Mouse (Mus musculus) cerebellum, postnatal 10 days (tissue): ENCODE measurements at regions not wholly inside any gene's neighbourhood (a gene's known extent, or its start where the extent isn't known, plus 50 kb on each side); places are given as distances from the start of the nearest gene placed in this dataset.

ENCODE experiments used
- DNase-seq, 2 experiments: peaks; one replicate each; pipeline ENCODE4 v3.0.0; 2021; ENCODE audit warnings: mixed read lengths in 2 of 2

- peak; percentile 89 to 90 for DNase-seq
Measured at GRCm38 (mm10) chr6:135525841-135526327, 163.5 kb downstream of the Emp1 start.

GRCm38 (mm10) chr6:135526460-135527160 is 164.3 kb downstream of the Emp1 start:
- peak; percentile 74 to 75 for DNase-seq

GRCm38 (mm10) chr6:135527879-135528278 is 165.5 kb downstream of the Emp1 start:
- DNase-seq, result no peak

GRCm38 (mm10) chr6:135539791-135540646 is 177.7 kb downstream of the Emp1 start:
- peak; percentile 57 to 60 for DNase-seq

GRCm38 (mm10) chr6:135541566-135541965 is 179.2 kb downstream of the Emp1 start:
- DNase-seq, result peak; percentile 23 to 29

- DNase-seq, result no peak
Measured at GRCm38 (mm10) chr6:135542356-135542755, 180.0 kb downstream of the Emp1 start.

GRCm38 (mm10) chr6:135543390-135543789 is 181.0 kb downstream of the Emp1 start:
- DNase-seq, result peak; percentile 72 to 77

- DNase-seq, result peak; percentile 60 to 65
Measured at GRCm38 (mm10) chr6:135543863-135544262, 181.5 kb downstream of the Emp1 start.

GRCm38 (mm10) chr6:135550368-135550950 is 188.1 kb downstream of the Emp1 start:
- no peak for DNase-seq

GRCm38 (mm10) chr6:135552396-135552795 is 190.1 kb downstream of the Emp1 start:
- no peak for DNase-seq

GRCm38 (mm10) chr6:135559501-135559907 is 197.2 kb downstream of the Emp1 start:
- peak; percentile 100 for DNase-seq

GRCm38 (mm10) chr6:135562267-135562666 is 199.9 kb downstream of the Emp1 start:
- DNase-seq, result peak; percentile 63 to 64

GRCm38 (mm10) chr6:135563766-135564165 is 201.4 kb downstream of the Emp1 start:
- DNase-seq, result no peak

- DNase-seq, result no peak
Measured at GRCm38 (mm10) chr6:135569086-135569485, 206.7 kb downstream of the Emp1 start.

GRCm38 (mm10) chr6:135575294-135575693 is 212.9 kb downstream of the Emp1 start:
- DNase-seq, result no peak

GRCm38 (mm10) chr6:135578728-135579127 is 216.4 kb downstream of the Emp1 start:
- no peak for DNase-seq

- peak in 1 of 2 experiments; percentile 32 for DNase-seq
Measured at GRCm38 (mm10) chr6:135582567-135582966, 220.2 kb downstream of the Emp1 start.

GRCm38 (mm10) chr6:135584782-135585181 is 222.4 kb downstream of the Emp1 start:
- DNase-seq, result no peak

- no peak for DNase-seq
Measured at GRCm38 (mm10) chr6:135590084-135590483, 227.7 kb downstream of the Emp1 start.

GRCm38 (mm10) chr6:135591085-135591484 is 228.7 kb downstream of the Emp1 start:
- no peak for DNase-seq

GRCm38 (mm10) chr6:135596358-135596757 is 234.0 kb downstream of the Emp1 start:
- no peak for DNase-seq

GRCm38 (mm10) chr6:135610504-135611096 is 248.3 kb downstream of the Emp1 start:
- DNase-seq, result no peak

GRCm38 (mm10) chr6:135627928-135628327 is 265.6 kb downstream of the Emp1 start:
- DNase-seq, result peak; percentile 47 to 66
